Mouse (Mus musculus): Measurements from ENCODE around the gene B3galnt1. TPM values are rescaled to one million over a fixed set of nuclear protein-coding genes. Genes with fewer than 3 reads are reported as not detected.

Gene B3galnt1
- polyA plus RNA-seq, 1 experiment = 2.2 TPM

DNA sequence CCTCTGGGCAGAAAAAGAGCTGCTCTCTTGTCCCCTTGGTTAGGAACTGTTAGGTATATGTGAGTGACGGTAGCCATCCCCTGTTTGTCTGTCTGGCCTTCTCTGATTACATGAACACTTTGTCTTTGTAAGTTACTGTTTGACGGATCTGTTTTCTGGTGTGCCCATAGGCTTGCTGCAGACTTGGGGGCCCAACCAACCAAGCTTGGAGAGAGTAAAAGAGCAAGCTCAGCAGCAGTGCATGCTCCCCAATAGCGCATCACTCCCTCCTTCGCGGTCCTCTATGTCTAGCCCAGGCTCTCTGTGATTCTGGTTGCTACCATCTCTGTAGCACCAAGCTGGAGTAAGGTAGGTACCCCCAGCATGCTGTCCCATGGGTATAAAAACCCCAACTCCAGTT lies 9.1 kb upstream of the B3galnt1 start:
- no peak for DNase-seq
- H3K4me1 ChIP-seq (replicated peaks; ENCODE audit: control insufficient read depth, insufficient read depth, low read length) = no peaks in the 10 kb centered on the region
- H3K27ac ChIP-seq (ENCODE audit: control insufficient read depth, insufficient read depth, low read length) = no peak overlapping the region
- no peaks in the 10 kb centered on the region for H3K27me3 ChIP-seq (ENCODE audit: control insufficient read depth, insufficient read depth, low read length)
- H3K36me3 ChIP-seq (ENCODE audit: control insufficient read depth, insufficient read depth, low read length) = no peaks in the 10 kb centered on the region
- H3K4me3 ChIP-seq (ENCODE audit: control insufficient read depth, insufficient read depth, low read length) = no peak overlapping the region
- TF ChIP-seq POLR2A (IDR thresholded peaks at IDR 0.05; ENCODE audit: control insufficient read depth, extremely low read depth, insufficient read depth, low read length, poor library complexity) = no peak
- TF ChIP-seq CTCF (IDR thresholded peaks at IDR 0.05; ENCODE audit: borderline replicate concordance, control insufficient read depth, extremely low read depth, insufficient read depth, low read length, poor library complexity) = no peak
- over 99% methylated on average over 5 of the region's 5 CpGs for WGBS

DNA sequence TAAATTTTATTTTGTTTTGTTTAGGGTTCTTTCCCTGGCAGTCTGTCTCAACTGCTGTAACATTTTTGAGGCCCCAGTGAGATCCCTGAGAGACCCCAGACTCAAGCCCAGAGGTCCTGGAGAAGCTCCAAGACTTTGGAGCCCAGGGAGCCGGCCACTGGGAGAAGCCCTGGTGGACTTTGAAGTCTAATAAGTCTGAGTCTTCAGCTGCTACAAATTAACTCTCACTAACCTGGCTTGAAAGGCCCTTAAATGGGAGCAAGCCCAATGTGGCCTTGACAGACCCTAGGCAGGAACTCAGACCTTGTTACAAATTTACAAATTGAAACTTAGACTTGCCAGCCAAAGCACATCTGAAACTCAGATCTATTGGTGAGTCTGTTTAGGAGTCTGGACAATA lies 8.7 kb upstream of the B3galnt1 start:
- DNase-seq = no peak
- Histone ChIP-seq H3K4me1 (replicated peaks; ENCODE audit: control insufficient read depth, insufficient read depth, low read length) (no peaks in the 10 kb centered on the region), H3K36me3 (ENCODE audit: control insufficient read depth, insufficient read depth, low read length) (no peaks in the 10 kb centered on the region)

DNA sequence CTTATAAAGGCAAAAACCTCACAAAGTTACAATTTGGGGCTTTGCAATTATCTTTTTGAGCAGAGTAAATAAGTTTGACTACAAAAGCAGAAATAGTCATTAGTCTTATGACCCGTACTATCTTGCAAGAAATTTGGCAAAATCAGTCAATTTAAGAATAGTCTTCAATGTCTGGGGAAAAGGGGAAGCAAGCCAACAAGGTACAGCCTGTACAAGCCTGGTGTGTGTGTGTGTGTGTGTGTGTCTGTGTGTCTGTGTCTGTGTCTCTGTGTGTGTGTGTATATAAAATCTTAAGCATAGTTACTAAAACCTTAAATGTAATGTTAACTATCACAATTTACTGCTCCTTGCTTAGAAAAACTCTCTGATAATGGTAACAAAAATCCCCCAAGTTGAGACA lies 8.2 kb upstream of the B3galnt1 start:
- H3K27ac ChIP-seq (ENCODE audit: control insufficient read depth, insufficient read depth, low read length) = no peak overlapping the region
- H3K27me3 ChIP-seq (ENCODE audit: control insufficient read depth, insufficient read depth, low read length) = no peaks in the 10 kb centered on the region
- no peak overlapping the region for H3K4me3 ChIP-seq (ENCODE audit: control insufficient read depth, insufficient read depth, low read length)
- no peaks in the 10 kb centered on the region for H3K4me1 ChIP-seq (replicated peaks; ENCODE audit: control insufficient read depth, insufficient read depth, low read length)
- TF ChIP-seq CTCF (IDR thresholded peaks at IDR 0.05; ENCODE audit: borderline replicate concordance, control insufficient read depth, extremely low read depth, insufficient read depth, low read length, poor library complexity) = no peak
- TF ChIP-seq POLR2A (IDR thresholded peaks at IDR 0.05; ENCODE audit: control insufficient read depth, extremely low read depth, insufficient read depth, low read length, poor library complexity) = no peak
- H3K36me3 ChIP-seq (ENCODE audit: control insufficient read depth, insufficient read depth, low read length) = no peaks in the 10 kb centered on the region
- 33% methylated on average over 1 of the region's 1 CpGs for WGBS
- no peak for DNase-seq

More for the DNA sequence above, 8.7 kb upstream of the B3galnt1 start:
- no peak overlapping the region for H3K27ac ChIP-seq (ENCODE audit: control insufficient read depth, insufficient read depth, low read length)
- 92% methylated on average over 1 of the region's 1 CpGs for WGBS
- no peaks in the 10 kb centered on the region for H3K27me3 ChIP-seq (ENCODE audit: control insufficient read depth, insufficient read depth, low read length)
- TF ChIP-seq POLR2A (IDR thresholded peaks at IDR 0.05; ENCODE audit: control insufficient read depth, extremely low read depth, insufficient read depth, low read length, poor library complexity) (no peak), CTCF (IDR thresholded peaks at IDR 0.05; ENCODE audit: borderline replicate concordance, control insufficient read depth, extremely low read depth, insufficient read depth, low read length, poor library complexity) (no peak)
- H3K4me3 ChIP-seq (ENCODE audit: control insufficient read depth, insufficient read depth, low read length) = no peak overlapping the region

DNA sequence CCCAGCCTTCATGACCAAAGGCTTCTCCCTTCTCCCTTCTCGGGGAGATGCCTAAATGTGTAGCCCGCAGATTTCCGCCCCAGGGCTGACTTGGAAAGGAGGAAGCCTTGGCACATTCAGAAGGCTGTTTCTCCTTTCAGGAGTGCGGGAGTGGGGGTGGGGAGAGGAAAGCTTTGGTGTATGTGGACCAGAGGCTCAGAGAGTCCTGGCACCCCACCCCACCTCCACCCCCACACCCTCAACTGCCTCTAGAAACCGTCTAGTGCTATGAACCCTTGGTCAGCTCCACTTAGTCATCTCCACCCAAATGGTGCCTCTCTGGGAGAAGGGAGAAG lies 373 bp upstream of the B3galnt1 start:
- Histone ChIP-seq H3K4me3 (ENCODE audit: control insufficient read depth, insufficient read depth, low read length) (no peak overlapping the region), H3K27me3 (ENCODE audit: control insufficient read depth, insufficient read depth, low read length) (no peaks in the 10 kb centered on the region), H3K4me1 (replicated peaks; ENCODE audit: control insufficient read depth, insufficient read depth, low read length) (peaks cover 3% of the 10 kb centered on the region; the same call in 1 of the 2 replicates), H3K27ac (ENCODE audit: control insufficient read depth, insufficient read depth, low read length) (no peak overlapping the region), H3K36me3 (ENCODE audit: control insufficient read depth, insufficient read depth, low read length) (no peaks in the 10 kb centered on the region)
- WGBS = 38% methylated on average over 5 of the region's 5 CpGs
- TF ChIP-seq POLR2A (IDR thresholded peaks at IDR 0.05; ENCODE audit: control insufficient read depth, extremely low read depth, insufficient read depth, low read length, poor library complexity) = no peak
- TF ChIP-seq CTCF (IDR thresholded peaks at IDR 0.05; ENCODE audit: borderline replicate concordance, control insufficient read depth, extremely low read depth, insufficient read depth, low read length, poor library complexity) = no peak
- DNase-seq = no peak

DNA sequence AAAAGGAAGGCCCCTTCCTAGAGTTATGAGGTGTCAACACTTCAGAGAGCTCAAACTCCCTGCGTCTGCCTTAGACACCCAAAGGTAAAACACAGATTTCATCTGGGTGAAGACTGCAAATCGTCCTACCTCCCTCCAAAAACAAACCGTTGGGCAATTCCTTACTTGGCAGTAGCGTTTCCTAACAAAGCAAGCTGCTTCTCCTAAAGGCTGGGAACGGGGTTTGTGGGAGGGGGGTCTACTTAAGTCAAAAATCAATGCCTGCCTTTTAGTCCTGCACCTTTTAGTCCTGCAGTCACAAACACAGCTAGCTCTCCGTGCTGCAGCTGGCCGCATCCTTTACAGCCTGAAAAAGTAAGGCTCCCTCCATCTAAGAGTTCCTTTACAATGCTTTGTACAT lies 944 bp downstream of the B3galnt1 start:
- Histone ChIP-seq H3K27me3 (ENCODE audit: control insufficient read depth, insufficient read depth, low read length) (no peaks in the 10 kb centered on the region), H3K4me3 (ENCODE audit: control insufficient read depth, insufficient read depth, low read length) (no peak overlapping the region), H3K27ac (ENCODE audit: control insufficient read depth, insufficient read depth, low read length) (no peak overlapping the region), H3K4me1 (replicated peaks; ENCODE audit: control insufficient read depth, insufficient read depth, low read length) (peaks cover 3% of the 10 kb centered on the region; the same call in 1 of the 2 replicates), H3K36me3 (ENCODE audit: control insufficient read depth, insufficient read depth, low read length) (no peaks in the 10 kb centered on the region)
- 86% methylated on average over 7 of the region's 7 CpGs for WGBS
- TF ChIP-seq CTCF (IDR thresholded peaks at IDR 0.05; ENCODE audit: borderline replicate concordance, control insufficient read depth, extremely low read depth, insufficient read depth, low read length, poor library complexity) = no peak
- TF ChIP-seq POLR2A (IDR thresholded peaks at IDR 0.05; ENCODE audit: control insufficient read depth, extremely low read depth, insufficient read depth, low read length, poor library complexity) = no peak
- no peak for DNase-seq

DNA sequence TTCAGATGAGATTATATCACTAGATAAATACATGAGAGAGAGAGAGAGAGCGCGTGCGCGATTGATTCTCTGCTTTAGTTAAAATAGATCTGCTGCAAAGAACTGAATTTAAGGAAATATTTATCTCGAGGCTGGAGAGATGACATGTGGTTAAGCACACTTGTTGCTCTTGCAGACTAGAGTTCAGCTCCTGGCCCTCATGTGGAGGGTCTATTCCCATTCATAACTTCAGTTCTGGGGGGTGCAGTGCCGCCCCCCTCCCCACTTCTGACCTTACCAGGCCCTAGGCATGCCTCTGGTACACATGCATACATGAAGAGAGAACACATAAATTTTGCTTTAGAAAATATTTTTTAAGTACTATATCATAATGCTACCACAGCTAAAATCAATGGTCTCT lies 1.5 kb downstream of the B3galnt1 start:
- Histone ChIP-seq H3K36me3 (ENCODE audit: control insufficient read depth, insufficient read depth, low read length) (no peaks in the 10 kb centered on the region), H3K4me1 (replicated peaks; ENCODE audit: control insufficient read depth, insufficient read depth, low read length) (peaks cover 3% of the 10 kb centered on the region; the same call in 1 of the 2 replicates), H3K27ac (ENCODE audit: control insufficient read depth, insufficient read depth, low read length) (no peak overlapping the region), H3K4me3 (ENCODE audit: control insufficient read depth, insufficient read depth, low read length) (no peak overlapping the region), H3K27me3 (ENCODE audit: control insufficient read depth, insufficient read depth, low read length) (no peaks in the 10 kb centered on the region)
- TF ChIP-seq CTCF (IDR thresholded peaks at IDR 0.05; ENCODE audit: borderline replicate concordance, control insufficient read depth, extremely low read depth, insufficient read depth, low read length, poor library complexity) = no peak
- DNase-seq = no peak
- WGBS = 90% methylated on average over 6 of the region's 6 CpGs

DNA sequence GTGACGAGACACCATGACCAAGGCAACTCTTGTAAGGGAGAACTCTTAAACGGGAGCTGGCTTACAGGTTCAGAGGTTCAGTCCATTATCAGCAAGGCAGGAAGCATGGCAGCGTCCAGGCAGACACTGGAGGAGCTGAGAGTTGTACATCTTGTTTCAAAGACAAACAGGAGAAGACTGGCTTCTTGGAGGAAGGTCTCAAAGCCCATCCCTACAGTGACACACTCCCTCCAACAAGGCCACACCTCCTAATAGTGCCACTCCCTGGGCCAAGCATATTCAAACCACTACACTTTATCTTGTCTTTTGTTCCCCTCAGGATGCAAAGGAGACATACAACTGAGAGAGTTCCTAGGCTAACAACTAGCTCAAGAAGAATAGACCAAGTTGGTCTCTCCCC lies 2.6 kb downstream of the B3galnt1 start:
- Histone ChIP-seq H3K27ac (ENCODE audit: control insufficient read depth, insufficient read depth, low read length) (no peak overlapping the region), H3K4me1 (replicated peaks; ENCODE audit: control insufficient read depth, insufficient read depth, low read length) (peaks cover 3% of the 10 kb centered on the region; the same call in 1 of the 2 replicates), H3K36me3 (ENCODE audit: control insufficient read depth, insufficient read depth, low read length) (no peaks in the 10 kb centered on the region), H3K4me3 (ENCODE audit: control insufficient read depth, insufficient read depth, low read length) (no peak overlapping the region), H3K27me3 (ENCODE audit: control insufficient read depth, insufficient read depth, low read length) (no peaks in the 10 kb centered on the region)
- TF ChIP-seq CTCF (IDR thresholded peaks at IDR 0.05; ENCODE audit: borderline replicate concordance, control insufficient read depth, extremely low read depth, insufficient read depth, low read length, poor library complexity) = no peak
- TF ChIP-seq POLR2A (IDR thresholded peaks at IDR 0.05; ENCODE audit: control insufficient read depth, extremely low read depth, insufficient read depth, low read length, poor library complexity) = no peak
- DNase-seq = no peak
- WGBS = 99% methylated on average over 3 of the region's 3 CpGs

Measured in thymus, adult 2 months (tissue).